Mouse (Mus musculus) midbrain, embryonic 12.5 days (tissue): ENCODE results near the gene Nxf3. TPM values are rescaled to one million over a fixed set of nuclear protein-coding genes. Genes with fewer than 3 reads are reported as not detected.
"Not testable (repeated sequence)": the region's sequence is repeated elsewhere in the genome, so short reads cannot be mapped to it uniquely, and the experiment has no call there.

Experiments
- ATAC-seq: fragments of 200-750 bp; cut with Nextera tagmentation; 2 replicates; pipeline ENCODE4 v1.8.0; 2017; ENCODE audit warnings: low read depth, moderate TSS enrichment, moderate library complexity; ENCODE audit not compliant: low FRiP score
- H3K27ac ChIP-seq: fragments of 300-500 bp; sonication (generic); replicated peaks from 2 replicates; pipeline ENCODE4 v1.5.1; 2016; ENCODE audit warnings: mild to moderate bottlenecking
- H3K27me3 ChIP-seq: fragments of 300-500 bp; sonication (generic); 2 replicates; pipeline ENCODE4 v1.6.1; 2016; ENCODE audit warnings: mild to moderate bottlenecking
- H3K36me3 ChIP-seq: fragments of 300-500 bp; sonication (generic); 2 replicates; pipeline ENCODE4 v1.6.1; 2016
- H3K4me1 ChIP-seq: fragments of 300-500 bp; sonication (generic); 2 replicates; pipeline ENCODE4 v1.6.1; 2016
- H3K4me2 ChIP-seq: fragments of 300-500 bp; sonication (generic); replicated peaks from 2 replicates; pipeline ENCODE4 v1.6.1; 2016; ENCODE audit warnings: mild to moderate bottlenecking, moderate library complexity
- H3K4me3 ChIP-seq: fragments of 300-500 bp; sonication (generic); 2 replicates; pipeline ENCODE4 v1.5.1; 2016; ENCODE audit warnings: mild to moderate bottlenecking
- H3K9ac ChIP-seq: fragments of 300-500 bp; sonication (generic); replicated peaks from 2 replicates; pipeline ENCODE4 v1.6.1; 2016; ENCODE audit warnings: mild to moderate bottlenecking, moderate library complexity
- H3K9me3 ChIP-seq: fragments of 300-500 bp; sonication (generic); 2 replicates; pipeline ENCODE4 v1.6.1; 2016; ENCODE audit warnings: mild to moderate bottlenecking
- WGBS: fragments of 180-500 bp; shearing (Covaris S2); methylation state at CpG from one replicate; pipeline ENCODE4 v1.1.7; 2016; 5-methylcytosine and 5-hydroxymethylcytosine counted together
- polyA plus RNA-seq: library from polyadenylated mRNA; unstranded; fragments of >200 nt; fragmentation: Nextera tagmentation; extraction: Ambion mirVana; gene quantifications from 2 replicates; pipeline ENCODE4 v1.2.1, GENCODE M21; 2016

The Nxf3 gene
- polyA plus RNA-seq, 1 experiment from 2014 or later = not detected

GRCm38 (mm10) chrX:136067201-136067991 is 17.7 kb downstream of the Nxf3 start:
- peak overlapping the region; percentile 49 for H3K4me3 ChIP-seq
- 31% methylated on average over 17 of the region's 48 CpGs for WGBS

GRCm38 (mm10) chrX:136060698-136061097 is 24.4 kb downstream of the Nxf3 start:
- Histone ChIP-seq H3K27me3 (peaks cover 4% of the 10 kb centered on the region; the same call in 1 of the 2 replicates), H3K4me3 (no peak overlapping the region)
- 73% methylated on average over 1 of the region's 1 CpGs for WGBS

More at GRCm38 (mm10) chrX:136067201-136067991, 17.7 kb downstream of the Nxf3 start:
- Histone ChIP-seq H3K9ac (peak overlapping the region; percentile 54), H3K27ac (peak overlapping the region; percentile 64), H3K4me2 (peak overlapping the region; percentile 42)
- not testable (repeated sequence) for H3K27me3 ChIP-seq, H3K4me1 ChIP-seq, H3K9me3 ChIP-seq, H3K36me3 ChIP-seq
- ATAC-seq = peak; percentile 82

GRCm38 (mm10) chrX:136051219-136051618 is 33.8 kb downstream of the Nxf3 start:
- no peaks in the 10 kb centered on the region for H3K36me3 ChIP-seq
- H3K4me2 ChIP-seq = no peak overlapping the region
- WGBS = 78% methylated on average over 2 of the region's 2 CpGs
- no peaks in the 10 kb centered on the region for H3K4me1 ChIP-seq
- no peak overlapping the region for H3K4me3 ChIP-seq
- no peaks in the 10 kb centered on the region for H3K9me3 ChIP-seq
- H3K9ac ChIP-seq = no peak overlapping the region
- H3K27ac ChIP-seq = no peak overlapping the region
- no peaks in the 10 kb centered on the region; the same call in 1 of the 2 replicates for H3K27me3 ChIP-seq
- ATAC-seq = no peak

More at GRCm38 (mm10) chrX:136060698-136061097, 24.4 kb downstream of the Nxf3 start:
- no peak for ATAC-seq
- H3K4me2 ChIP-seq = no peak overlapping the region
- H3K27ac ChIP-seq = no peak overlapping the region
- no peaks in the 10 kb centered on the region for H3K9me3 ChIP-seq
- H3K36me3 ChIP-seq = no peaks in the 10 kb centered on the region
- H3K9ac ChIP-seq = no peak overlapping the region
- no peaks in the 10 kb centered on the region for H3K4me1 ChIP-seq

- H3K4me3 ChIP-seq = no peak overlapping the region
- 19% methylated on average over 5 of the region's 5 CpGs for WGBS
- peak; percentile 62; the same call in 1 of the 2 replicates for ATAC-seq
- H3K4me2 ChIP-seq = no peak overlapping the region
- H3K4me1 ChIP-seq = no peaks in the 10 kb centered on the region
- H3K9ac ChIP-seq = no peak overlapping the region
- no peaks in the 10 kb centered on the region; the same call in 1 of the 2 replicates for H3K27me3 ChIP-seq
- no peak overlapping the region for H3K27ac ChIP-seq
- no peaks in the 10 kb centered on the region for H3K36me3 ChIP-seq
- H3K9me3 ChIP-seq = no peaks in the 10 kb centered on the region
These were observed 37.5 kb downstream of the Nxf3 start for GRCm38 (mm10) chrX:136047528-136047927.

GRCm38 (mm10) chrX:136043726-136044125 is 41.3 kb downstream of the Nxf3 start:
- no peak overlapping the region for H3K4me2 ChIP-seq
- no peak overlapping the region for H3K27ac ChIP-seq
- H3K36me3 ChIP-seq = no peaks in the 10 kb centered on the region
- H3K9ac ChIP-seq = no peak overlapping the region
- no peak overlapping the region for H3K4me3 ChIP-seq
- no peaks in the 10 kb centered on the region for H3K4me1 ChIP-seq
- peaks cover 5% of the 10 kb centered on the region; the same call in 1 of the 2 replicates for H3K27me3 ChIP-seq
- H3K9me3 ChIP-seq = no peaks in the 10 kb centered on the region
- 73% methylated on average over 1 of the region's 1 CpGs for WGBS
- no peak for ATAC-seq

- H3K27ac ChIP-seq, H3K9ac ChIP-seq, H3K27me3 ChIP-seq, H3K4me1 ChIP-seq, H3K36me3 ChIP-seq, H3K9me3 ChIP-seq: not testable (repeated sequence)
- H3K4me2 ChIP-seq = peak within 1 kb of the TSS; percentile 48
- H3K4me3 ChIP-seq = peak within 1 kb of the TSS; percentile 25
- peak; percentile 94 for ATAC-seq
- WGBS = 35% methylated on average over 13 of the region's 49 CpGs
These were observed 52.0 kb downstream of the Nxf3 start, which contains the start of gene Arxes1 for GRCm38 (mm10) chrX:136032799-136033763. TSS of gene Arxes1 (plus strand) at chrX:136033367.

GRCm38 (mm10) chrX:136030331-136030730 is 54.7 kb downstream of the Nxf3 start:
- WGBS = 75% methylated on average over 1 of the region's 1 CpGs
- no peak overlapping the region for H3K27ac ChIP-seq
- H3K9ac ChIP-seq = no peak overlapping the region
- ATAC-seq = no peak
- H3K4me1 ChIP-seq = no peaks in the 10 kb centered on the region
- no peaks in the 10 kb centered on the region for H3K9me3 ChIP-seq
- H3K4me3 ChIP-seq = no peak overlapping the region
- H3K36me3 ChIP-seq = no peaks in the 10 kb centered on the region
- no peak overlapping the region for H3K4me2 ChIP-seq
- H3K27me3 ChIP-seq = no peaks in the 10 kb centered on the region

Other genes with a start within 250 kb of the Nxf3 start
- 80.3 and 94.1 TPM in 2 replicates for gene Gprasp2, start 246.2 kb downstream of the Nxf3 start, polyA plus RNA-seq
- 151 and 155 TPM in 2 replicates for gene Arxes2, start 91.4 kb downstream of the Nxf3 start, polyA plus RNA-seq
- 51.9 and 53.3 TPM in 2 replicates for gene Arxes1, start 51.9 kb downstream of the Nxf3 start, polyA plus RNA-seq
- 364 and 366 TPM in 2 replicates for gene Bex2, start 17.0 kb downstream of the Nxf3 start, polyA plus RNA-seq
- gene Bex4, start 53.7 kb upstream of the Nxf3 start, polyA plus RNA-seq = 83.4 and 88.1 TPM in 2 replicates
- 157 and 164 TPM in 2 replicates for gene Tceal8, start 87.1 kb upstream of the Nxf3 start, polyA plus RNA-seq
- gene Tceal5, start 118.6 kb upstream of the Nxf3 start, polyA plus RNA-seq = 7.6 and 9.3 TPM in 2 replicates
- 0.80 and 1.5 TPM in 2 replicates for gene Tceal7, start 129.5 kb upstream of the Nxf3 start, polyA plus RNA-seq
- 112 and 115 TPM in 2 replicates for gene Bex1, start 130.3 kb upstream of the Nxf3 start, polyA plus RNA-seq
- 373 and 394 TPM in 2 replicates for gene Tceal9, start 159.8 kb upstream of the Nxf3 start, polyA plus RNA-seq
- gene Bex3, start 185.0 kb upstream of the Nxf3 start, polyA plus RNA-seq = 584 and 588 TPM in 2 replicates